Mouse (Mus musculus): ENCODE results near the gene Tspear. TPM values are rescaled to one million over a fixed set of nuclear protein-coding genes. Genes with fewer than 3 reads are reported as not detected.
"Not testable (repeated sequence)": the region's sequence is repeated elsewhere in the genome, so short reads cannot be mapped to it uniquely, and the experiment has no call there.

Tspear gene
- total RNA-seq, 2 experiments from 2014 or later, result 0.45 to 1.0 TPM

GRCm38 (mm10) chr10:77709831-77710230 is 23.5 kb downstream of the Tspear start:
- no peak for DNase-seq (ENCODE audit: low spot score in 2 of 2)

- DNase-seq (ENCODE audit: low spot score in 2 of 2), result not testable (repeated sequence)
Observed at GRCm38 (mm10) chr10:77711157-77711556, 24.8 kb downstream of the Tspear start, which contains the start of gene Gm10024. Gene Gm10024, plus strand, starts transcription at chr10:77711457.

- no peak for DNase-seq (ENCODE audit: low spot score in 2 of 2)
Observed at GRCm38 (mm10) chr10:77713734-77714133, 27.4 kb downstream of the Tspear start.

- no peak for DNase-seq (ENCODE audit: low spot score in 2 of 2)
Observed at GRCm38 (mm10) chr10:77715507-77715906, 29.1 kb downstream of the Tspear start, which contains the start of gene Gm10142. Gene Gm10142, plus strand, starts transcription at chr10:77715807.

- not testable (repeated sequence) for DNase-seq (ENCODE audit: low spot score in 2 of 2)
Observed at GRCm38 (mm10) chr10:77720299-77720698, 33.9 kb downstream of the Tspear start, which contains the start of gene Krtap12-1. Gene Krtap12-1, plus strand, starts transcription at chr10:77720599.

- DNase-seq (ENCODE audit: low spot score in 2 of 2), result no peak
Observed at GRCm38 (mm10) chr10:77724855-77725254, 38.5 kb downstream of the Tspear start.

GRCm38 (mm10) chr10:77726186-77726585 is 39.8 kb downstream of the Tspear start, which contains the start of gene Gm10100:
Gene Gm10100, plus strand, starts transcription at chr10:77726486.
- DNase-seq (ENCODE audit: low spot score in 2 of 2), result no peak

GRCm38 (mm10) chr10:77728280-77728679 is 41.9 kb downstream of the Tspear start:
- no peak for DNase-seq (ENCODE audit: low spot score in 2 of 2)

- DNase-seq (ENCODE audit: low spot score in 2 of 2), result no peak
Observed at GRCm38 (mm10) chr10:77729241-77729640, 42.9 kb downstream of the Tspear start.

GRCm38 (mm10) chr10:77735928-77736327 is 49.6 kb downstream of the Tspear start:
- no peak for DNase-seq (ENCODE audit: low spot score in 2 of 2)

- no peak for DNase-seq (ENCODE audit: low spot score in 2 of 2)
Observed at GRCm38 (mm10) chr10:77738929-77739328, 52.6 kb downstream of the Tspear start.

GRCm38 (mm10) chr10:77741924-77742688 is 55.7 kb downstream of the Tspear start, which contains the start of gene Gm18596:
Gene Gm18596, minus strand, starts transcription at chr10:77742638.
- not testable (repeated sequence) for DNase-seq (ENCODE audit: low spot score in 2 of 2)

GRCm38 (mm10) chr10:77750686-77751085 is 64.3 kb downstream of the Tspear start:
- not testable (repeated sequence) for DNase-seq (ENCODE audit: low spot score in 2 of 2)

- DNase-seq (ENCODE audit: low spot score in 2 of 2), result not testable (repeated sequence)
Observed at GRCm38 (mm10) chr10:77751254-77751653, 64.9 kb downstream of the Tspear start, which contains the start of gene Gm9736. Gene Gm9736, minus strand, starts transcription at chr10:77751354.

GRCm38 (mm10) chr10:77752312-77752711 is 65.9 kb downstream of the Tspear start:
- DNase-seq (ENCODE audit: low spot score in 2 of 2), result not testable (repeated sequence)

- DNase-seq (ENCODE audit: low spot score in 2 of 2), result no peak
Observed at GRCm38 (mm10) chr10:77753448-77753847, 67.1 kb downstream of the Tspear start.

GRCm38 (mm10) chr10:77759582-77759981 is 73.2 kb downstream of the Tspear start, which contains the start of gene Gm3233:
Gene Gm3233, minus strand, starts transcription at chr10:77759682.
- DNase-seq (ENCODE audit: low spot score in 2 of 2), result not testable (repeated sequence)

GRCm38 (mm10) chr10:77769727-77770126 is 83.4 kb downstream of the Tspear start:
- no peak for DNase-seq (ENCODE audit: low spot score in 2 of 2)

GRCm38 (mm10) chr10:77771225-77771624 is 84.9 kb downstream of the Tspear start, which contains the start of gene Gm3238:
Gene Gm3238, minus strand, starts transcription at chr10:77771325.
- DNase-seq (ENCODE audit: low spot score in 2 of 2), result not testable (repeated sequence)

GRCm38 (mm10) chr10:77772142-77772541 is 85.8 kb downstream of the Tspear start:
- DNase-seq (ENCODE audit: low spot score in 2 of 2), result not testable (repeated sequence)

- DNase-seq (ENCODE audit: low spot score in 2 of 2), result not testable (repeated sequence)
Observed at GRCm38 (mm10) chr10:77776844-77777243, 90.5 kb downstream of the Tspear start, which contains the start of gene Gm7138. Gene Gm7138, minus strand, starts transcription at chr10:77776944.

- DNase-seq (ENCODE audit: low spot score in 2 of 2), result not testable (repeated sequence)
Observed at GRCm38 (mm10) chr10:77782442-77782841, 96.1 kb downstream of the Tspear start, which contains the start of gene Gm3250. Gene Gm3250, minus strand, starts transcription at chr10:77782542.

All from adrenal gland, postnatal 4 days (tissue).